Mouse (Mus musculus): Measurements from ENCODE around the gene Fez1. TPM values are rescaled to one million over a fixed set of nuclear protein-coding genes. Genes with fewer than 3 reads are reported as not detected.

Gene Fez1
- total RNA-seq, 1 experiment from 2014 or later, result not detected

GRCm38 (mm10) chr9:36832529-36832928, 10.9 kb downstream of the Fez1 start:
- ATAC-seq (ENCODE audit: extremely low read depth, insufficient number of reproducible peaks, low FRiP score, poor library complexity, severe bottlenecking), result no peak

- ATAC-seq (ENCODE audit: extremely low read depth, insufficient number of reproducible peaks, low FRiP score, poor library complexity, severe bottlenecking), result no peak
Measured at GRCm38 (mm10) chr9:36833043-36833881, 11.6 kb downstream of the Fez1 start.

- no peak for ATAC-seq (ENCODE audit: extremely low read depth, insufficient number of reproducible peaks, low FRiP score, poor library complexity, severe bottlenecking)
Measured at GRCm38 (mm10) chr9:36833914-36834313, 12.2 kb downstream of the Fez1 start.

- ATAC-seq (ENCODE audit: extremely low read depth, insufficient number of reproducible peaks, low FRiP score, poor library complexity, severe bottlenecking), result no peak
Measured at GRCm38 (mm10) chr9:36846346-36846745, 24.7 kb downstream of the Fez1 start.

GRCm38 (mm10) chr9:36848661-36849060, 27.0 kb downstream of the Fez1 start:
- no peak for ATAC-seq (ENCODE audit: extremely low read depth, insufficient number of reproducible peaks, low FRiP score, poor library complexity, severe bottlenecking)

GRCm38 (mm10) chr9:36850091-36850490, 28.4 kb downstream of the Fez1 start:
- ATAC-seq (ENCODE audit: extremely low read depth, insufficient number of reproducible peaks, low FRiP score, poor library complexity, severe bottlenecking), result no peak

GRCm38 (mm10) chr9:36852175-36852574, 30.5 kb downstream of the Fez1 start:
- ATAC-seq (ENCODE audit: extremely low read depth, insufficient number of reproducible peaks, low FRiP score, poor library complexity, severe bottlenecking), result no peak

GRCm38 (mm10) chr9:36856351-36856750, 34.7 kb downstream of the Fez1 start:
- no peak for ATAC-seq (ENCODE audit: extremely low read depth, insufficient number of reproducible peaks, low FRiP score, poor library complexity, severe bottlenecking)

GRCm38 (mm10) chr9:36857476-36858117, 35.9 kb downstream of the Fez1 start:
- no peak for ATAC-seq (ENCODE audit: extremely low read depth, insufficient number of reproducible peaks, low FRiP score, poor library complexity, severe bottlenecking)

GRCm38 (mm10) chr9:36858677-36859076, 37.0 kb downstream of the Fez1 start:
- no peak for ATAC-seq (ENCODE audit: extremely low read depth, insufficient number of reproducible peaks, low FRiP score, poor library complexity, severe bottlenecking)

- ATAC-seq (ENCODE audit: extremely low read depth, insufficient number of reproducible peaks, low FRiP score, poor library complexity, severe bottlenecking), result no peak
Measured at GRCm38 (mm10) chr9:36862576-36862975, 40.9 kb downstream of the Fez1 start.

- ATAC-seq (ENCODE audit: extremely low read depth, insufficient number of reproducible peaks, low FRiP score, poor library complexity, severe bottlenecking), result no peak
Measured at GRCm38 (mm10) chr9:36863694-36864093, 42.0 kb downstream of the Fez1 start.

GRCm38 (mm10) chr9:36864862-36865813, 43.5 kb downstream of the Fez1 start:
- no peak for ATAC-seq (ENCODE audit: extremely low read depth, insufficient number of reproducible peaks, low FRiP score, poor library complexity, severe bottlenecking)

- ATAC-seq (ENCODE audit: extremely low read depth, insufficient number of reproducible peaks, low FRiP score, poor library complexity, severe bottlenecking), result no peak
Measured at GRCm38 (mm10) chr9:36868662-36869061, 47.0 kb downstream of the Fez1 start.

- ATAC-seq (ENCODE audit: extremely low read depth, insufficient number of reproducible peaks, low FRiP score, poor library complexity, severe bottlenecking), result no peak
Measured at GRCm38 (mm10) chr9:36870263-36870662, 48.6 kb downstream of the Fez1 start.

GRCm38 (mm10) chr9:36873796-36874195, 52.1 kb downstream of the Fez1 start:
- no peak for ATAC-seq (ENCODE audit: extremely low read depth, insufficient number of reproducible peaks, low FRiP score, poor library complexity, severe bottlenecking)

GRCm38 (mm10) chr9:36876313-36876712, 54.6 kb downstream of the Fez1 start:
- no peak for ATAC-seq (ENCODE audit: extremely low read depth, insufficient number of reproducible peaks, low FRiP score, poor library complexity, severe bottlenecking)

- no peak for ATAC-seq (ENCODE audit: extremely low read depth, insufficient number of reproducible peaks, low FRiP score, poor library complexity, severe bottlenecking)
Measured at GRCm38 (mm10) chr9:36876787-36877186, 55.1 kb downstream of the Fez1 start.

- no peak for ATAC-seq (ENCODE audit: extremely low read depth, insufficient number of reproducible peaks, low FRiP score, poor library complexity, severe bottlenecking)
Measured at GRCm38 (mm10) chr9:36881615-36882014, 60.0 kb downstream of the Fez1 start.
